Mouse (Mus musculus): Measurements from ENCODE around the gene Terf2.
"Not testable (repeated sequence)": the region's sequence is repeated elsewhere in the genome, so short reads cannot be mapped to it uniquely, and the experiment has no call there.

Terf2 gene

GRCm38 (mm10) chr8:107114150-107115007 lies 18.0 kb upstream of the Terf2 start:
- no peak for DNase-seq

- no peak for DNase-seq
Measured at GRCm38 (mm10) chr8:107113209-107113608, 16.9 kb upstream of the Terf2 start.

- no peak for DNase-seq
Measured at GRCm38 (mm10) chr8:107111340-107112105, 15.2 kb upstream of the Terf2 start.

- DNase-seq = no peak
Measured at GRCm38 (mm10) chr8:107110629-107111330, 14.4 kb upstream of the Terf2 start.

GRCm38 (mm10) chr8:107109816-107110435 lies 13.6 kb upstream of the Terf2 start:
- no peak for DNase-seq

- no peak for DNase-seq
Measured at GRCm38 (mm10) chr8:107108978-107109720, 12.8 kb upstream of the Terf2 start.

- DNase-seq = not testable (repeated sequence)
Measured at GRCm38 (mm10) chr8:107108089-107108488, 11.7 kb upstream of the Terf2 start.

GRCm38 (mm10) chr8:107104547-107104946 lies 8.2 kb upstream of the Terf2 start:
- DNase-seq = peak; percentile 76

- DNase-seq = no peak
Measured at GRCm38 (mm10) chr8:107100635-107101034, 4.3 kb upstream of the Terf2 start.

- no peak for DNase-seq
Measured at GRCm38 (mm10) chr8:107095717-107096365, 506 bp downstream of the Terf2 start.

GRCm38 (mm10) chr8:107090531-107090930 lies 5.8 kb downstream of the Terf2 start:
- no peak for DNase-seq

- no peak for DNase-seq
Measured at GRCm38 (mm10) chr8:107088526-107089063, 7.8 kb downstream of the Terf2 start.

- DNase-seq = no peak
Measured at GRCm38 (mm10) chr8:107086018-107086417, 10.3 kb downstream of the Terf2 start.

- no peak for DNase-seq
Measured at GRCm38 (mm10) chr8:107085358-107085757, 11.0 kb downstream of the Terf2 start.

GRCm38 (mm10) chr8:107076239-107076888 lies 20.0 kb downstream of the Terf2 start:
- DNase-seq = no peak

GRCm38 (mm10) chr8:107074128-107074527 lies 22.2 kb downstream of the Terf2 start:
- DNase-seq = no peak

- DNase-seq = no peak
Measured at GRCm38 (mm10) chr8:107073706-107074105, 22.6 kb downstream of the Terf2 start.

GRCm38 (mm10) chr8:107065511-107066496 lies 30.5 kb downstream of the Terf2 start, which contains the start of gene Tmed6:
Gene Tmed6, minus strand, starts transcription at chr8:107065644.
- no peak for DNase-seq

- no peak for DNase-seq
Measured at GRCm38 (mm10) chr8:107062613-107063012, 33.7 kb downstream of the Terf2 start.
